Mouse (Mus musculus) brain, adult 2 months (tissue): ENCODE measurements at regions not wholly inside any gene's neighbourhood (a gene's known extent, or its start where the extent isn't known, plus 50 kb on each side); places are given as distances from the start of the nearest gene placed in this dataset.
A peak's percentile ranks its signal among the peaks of the same experiment; 100 is the strongest.

ENCODE experiments used
- DNase-seq: peaks from one replicate; pipeline ENCODE4 v3.0.0; 2011; ENCODE audit warnings: low read depth, low spot score

DNA sequence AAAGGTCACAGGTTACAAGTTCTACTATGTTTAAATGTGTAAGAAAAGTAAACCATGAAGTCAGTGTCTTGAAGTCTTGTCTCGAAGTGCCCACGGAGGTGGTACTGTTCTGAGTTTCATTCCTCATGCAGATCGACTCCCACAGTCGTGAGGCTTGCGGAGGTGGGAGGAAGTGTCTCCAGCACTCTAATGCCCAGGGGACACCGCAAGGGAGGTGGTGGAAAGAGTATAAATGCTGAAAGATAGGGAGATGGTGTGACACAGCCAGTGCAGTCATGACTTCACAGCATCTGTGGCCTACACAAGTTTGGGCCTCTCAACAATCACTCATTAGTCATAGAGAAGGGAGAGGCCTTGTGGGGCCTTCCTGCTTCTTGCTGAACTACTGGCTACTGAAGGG lies 112.8 kb upstream of the Adra1d start:
- peak; percentile 73 for DNase-seq

- DNase-seq, result peak; percentile 21
Observed at GRCm38 (mm10) chr2:131673351-131673750, 111.3 kb upstream of the Adra1d start.

GRCm38 (mm10) chr2:131672646-131673045 lies 110.6 kb upstream of the Adra1d start:
- peak; percentile 71 for DNase-seq

- DNase-seq, result peak; percentile 84
Observed at GRCm38 (mm10) chr2:131672223-131672622, 110.1 kb upstream of the Adra1d start.

DNA sequence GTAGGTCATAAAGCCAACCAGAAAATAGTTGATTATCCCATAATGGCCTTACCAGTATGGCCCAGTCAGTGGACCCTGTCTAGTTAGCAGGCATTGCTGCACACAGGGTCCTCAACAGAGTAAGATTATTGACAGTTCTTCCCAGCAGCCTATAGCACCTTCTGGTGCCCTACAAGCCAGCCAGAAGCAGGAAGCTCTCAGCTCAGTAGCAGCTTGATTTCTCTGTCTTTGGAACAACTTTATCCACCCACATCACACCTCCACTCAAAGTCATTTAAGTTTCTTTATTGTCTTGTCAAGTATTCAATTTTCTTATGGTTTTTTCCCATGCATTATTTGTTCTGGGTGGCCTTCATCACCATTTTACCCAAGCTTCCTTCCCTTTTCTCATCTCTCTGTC lies 108.8 kb upstream of the Adra1d start:
- DNase-seq, result peak; percentile 74

DNA sequence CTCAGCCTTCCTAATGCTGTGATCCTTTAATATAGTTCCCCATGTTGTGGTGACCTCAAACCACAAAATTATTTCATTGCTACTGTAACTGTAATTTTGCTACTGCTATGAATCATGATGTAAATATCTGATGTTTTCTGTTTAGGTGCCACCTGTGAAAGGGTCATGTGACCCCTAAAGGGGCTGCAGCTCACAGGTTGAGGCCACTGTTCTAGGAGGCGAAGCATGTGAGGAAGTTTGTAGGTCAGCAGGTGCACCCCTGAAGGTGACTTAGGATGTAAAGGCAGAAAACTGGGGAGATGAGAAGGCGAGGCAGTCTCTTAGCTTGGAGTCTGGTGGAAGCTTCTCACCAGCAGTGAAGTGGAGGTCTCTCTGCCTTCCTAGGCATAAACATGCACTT lies 105.8 kb upstream of the Adra1d start:
- no peak for DNase-seq

DNA sequence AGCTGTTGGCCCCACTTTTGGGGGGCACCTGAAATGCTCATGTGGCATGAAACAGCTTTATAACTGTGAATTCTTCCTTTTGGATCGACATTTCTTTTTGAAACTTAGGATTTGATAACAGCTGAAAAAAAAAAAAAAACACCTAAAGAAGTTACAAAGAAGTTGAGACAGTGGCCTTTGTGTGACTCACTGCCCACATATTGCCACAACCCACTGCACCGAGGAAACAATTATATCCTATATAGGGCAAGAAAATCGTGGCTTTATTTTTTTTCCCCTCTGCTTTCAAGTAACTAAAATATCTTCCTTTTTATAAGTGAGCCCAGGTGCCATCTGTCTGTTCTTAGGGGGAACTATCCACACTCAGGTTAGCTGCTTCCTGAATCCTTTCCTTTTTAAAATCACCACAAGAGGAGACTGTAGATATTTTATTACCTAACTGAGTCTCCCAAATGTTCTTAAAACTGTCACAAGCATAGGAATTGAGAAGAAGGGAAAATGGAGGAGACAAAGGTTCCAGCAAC lies 104.8 kb upstream of the Adra1d start:
- DNase-seq, result peak; percentile 73

- DNase-seq, result peak; percentile 83
Observed at GRCm38 (mm10) chr2:131664575-131664974, 102.5 kb upstream of the Adra1d start.

GRCm38 (mm10) chr2:131663199-131663809 lies 101.2 kb upstream of the Adra1d start:
- DNase-seq, result peak; percentile 18

GRCm38 (mm10) chr2:131652197-131652596 lies 90.1 kb upstream of the Adra1d start:
- DNase-seq, result peak; percentile 17

DNA sequence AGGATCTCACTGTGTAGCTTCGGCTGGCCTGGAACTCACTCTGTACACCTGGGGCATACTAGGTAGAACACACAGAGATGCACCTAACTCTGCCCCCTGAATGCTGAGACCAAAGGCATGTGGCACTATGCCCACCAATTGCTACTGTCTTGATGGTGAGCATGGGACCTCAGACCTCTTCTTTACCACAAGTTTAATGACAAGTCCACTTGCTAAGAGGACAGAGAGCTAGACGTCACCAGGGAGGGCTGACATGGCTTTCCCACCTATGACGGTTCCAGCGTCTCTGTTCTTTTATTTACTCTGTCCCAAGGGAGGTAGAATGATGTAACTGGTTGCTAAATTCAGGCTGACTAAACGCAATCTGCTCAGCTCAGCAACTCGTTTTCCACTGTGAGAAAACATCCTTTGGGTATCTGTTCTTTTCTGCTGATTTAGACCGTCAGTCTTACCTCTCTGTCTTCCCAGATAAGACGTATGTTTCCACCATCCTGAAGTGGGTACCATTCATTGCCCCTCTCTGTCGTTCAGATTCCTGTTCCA lies 88.6 kb upstream of the Adra1d start:
- DNase-seq, result peak; percentile 73

GRCm38 (mm10) chr2:131644166-131644858 lies 82.2 kb upstream of the Adra1d start:
- DNase-seq, result no peak

DNA sequence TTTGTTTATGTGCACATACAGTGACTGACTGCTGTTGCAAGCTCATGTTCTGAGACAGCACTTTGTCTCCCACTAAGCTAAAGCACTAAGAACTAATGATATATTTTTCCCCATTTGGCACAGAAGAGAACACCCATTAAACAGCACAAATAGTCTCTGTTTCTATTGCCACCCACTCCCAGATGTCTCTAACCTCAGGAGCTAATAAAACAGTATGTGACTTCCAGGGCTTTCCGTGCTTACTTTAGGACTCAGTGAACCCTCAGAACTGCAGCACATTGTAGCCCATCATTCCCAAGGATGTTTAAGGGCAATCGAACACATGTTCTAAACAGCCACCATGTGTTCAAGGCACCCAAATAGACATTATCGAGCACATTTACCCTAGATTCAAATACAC lies 80.4 kb upstream of the Adra1d start:
- peak; percentile 71 for DNase-seq

DNA sequence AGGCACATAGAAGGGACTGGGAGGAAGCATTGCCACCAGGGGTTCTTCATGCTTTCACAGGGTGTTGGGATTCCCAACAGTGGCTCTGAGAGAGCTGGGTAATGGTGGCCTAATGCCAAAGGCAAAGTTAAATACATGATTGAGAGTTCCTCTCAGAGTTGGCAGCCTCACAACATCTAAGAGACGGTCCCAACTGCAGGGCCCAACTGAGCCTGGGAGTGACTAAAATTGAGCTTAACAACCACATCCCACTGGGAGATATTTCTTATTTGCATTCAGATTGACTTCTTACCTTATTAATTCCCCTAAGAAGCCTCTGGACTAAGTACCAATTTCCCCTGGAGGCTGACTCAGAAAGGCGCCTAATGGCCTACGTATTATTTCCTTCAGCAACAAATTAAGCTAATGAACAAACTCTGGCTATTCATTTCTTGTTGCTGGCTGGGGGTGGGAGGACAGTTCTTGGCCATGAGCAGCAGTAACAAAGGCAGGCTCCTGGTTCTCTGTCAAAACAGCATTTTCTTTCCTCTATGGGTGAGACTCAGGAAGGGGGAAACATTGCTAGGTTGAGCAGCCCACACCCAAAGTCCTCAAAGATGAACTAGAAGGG lies 77.0 kb upstream of the Adra1d start:
- DNase-seq, result peak; percentile 49

DNA sequence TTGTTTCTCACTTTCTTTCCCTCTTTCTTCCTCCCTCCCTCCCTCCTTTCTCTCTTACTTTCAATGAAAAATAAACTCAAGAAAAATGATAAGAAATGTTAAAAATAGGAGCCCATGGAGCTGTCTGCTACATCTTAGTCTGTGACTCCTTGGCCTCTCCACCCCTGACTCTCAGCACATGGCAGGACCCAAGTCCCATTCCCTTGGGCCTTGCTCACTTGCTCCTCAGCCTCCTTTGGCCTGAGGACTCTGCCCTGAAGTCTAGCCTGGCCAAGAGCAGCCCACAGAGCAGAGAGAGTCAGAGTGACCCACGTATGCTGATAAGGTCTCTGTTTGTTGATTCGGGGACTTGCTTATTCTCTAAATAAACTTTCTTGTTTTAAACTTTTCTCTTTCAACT lies 73.7 kb upstream of the Adra1d start:
- no peak for DNase-seq

GRCm38 (mm10) chr2:131617916-131618315 lies 55.8 kb upstream of the Adra1d start:
- no peak for DNase-seq

- DNase-seq, result no peak
Observed at GRCm38 (mm10) chr2:131612486-131612885, 50.4 kb upstream of the Adra1d start.
